Mouse (Mus musculus) hindlimb bud, embryonic 11.5 days (tissue): ENCODE data around the gene Smyd4.
"Not testable (repeated sequence)": the region's sequence is repeated elsewhere in the genome, so short reads cannot be mapped to it uniquely, and the experiment has no call there.

Experiments used
- DNase-seq: peaks from one replicate; pipeline ENCODE4 v3.0.0-alpha.2; 2012; ENCODE audit warnings: low read depth, low spot score; ENCODE audit errors: extremely low spot score

Smyd4 gene

GRCm38 (mm10) chr11:75344716-75345115, 3.5 kb upstream of the Smyd4 start:
- DNase-seq: no peak

- DNase-seq: no peak
These were observed 1.6 kb upstream of the Smyd4 start for GRCm38 (mm10) chr11:75346556-75347187.

- DNase-seq: no peak
These were observed 1.0 kb upstream of the Smyd4 start for GRCm38 (mm10) chr11:75347188-75347585.

- DNase-seq: no peak
These were observed 637 bp upstream of the Smyd4 start for GRCm38 (mm10) chr11:75347596-75347995.

GRCm38 (mm10) chr11:75348890-75349261, 643 bp downstream of the Smyd4 start:
- no peak for DNase-seq

GRCm38 (mm10) chr11:75351225-75351624, 3.0 kb downstream of the Smyd4 start:
- no peak for DNase-seq

GRCm38 (mm10) chr11:75355475-75355874, 7.2 kb downstream of the Smyd4 start:
- DNase-seq: no peak

- DNase-seq: no peak
These were observed 28.9 kb downstream of the Smyd4 start for GRCm38 (mm10) chr11:75377125-75377524.

- DNase-seq: not testable (repeated sequence)
These were observed 30.6 kb downstream of the Smyd4 start for GRCm38 (mm10) chr11:75378786-75379185.

GRCm38 (mm10) chr11:75383529-75383928, 35.3 kb downstream of the Smyd4 start:
- not testable (repeated sequence) for DNase-seq

- DNase-seq: no peak
These were observed 47.4 kb downstream of the Smyd4 start for GRCm38 (mm10) chr11:75395611-75396010.

- no peak for DNase-seq
These were observed 49.2 kb downstream of the Smyd4 start for GRCm38 (mm10) chr11:75397452-75397851.

GRCm38 (mm10) chr11:75399411-75399841, 51.2 kb downstream of the Smyd4 start:
- no peak for DNase-seq

- DNase-seq: no peak
These were observed 51.9 kb downstream of the Smyd4 start for GRCm38 (mm10) chr11:75400099-75400498.

GRCm38 (mm10) chr11:75402271-75402690, 54.0 kb downstream of the Smyd4 start:
- no peak for DNase-seq

- DNase-seq: no peak
These were observed 55.2 kb downstream of the Smyd4 start for GRCm38 (mm10) chr11:75403301-75404052.

GRCm38 (mm10) chr11:75404801-75405200, 56.6 kb downstream of the Smyd4 start:
- no peak for DNase-seq

GRCm38 (mm10) chr11:75406104-75406503, 57.9 kb downstream of the Smyd4 start:
- DNase-seq: no peak

- DNase-seq: no peak
These were observed 58.6 kb downstream of the Smyd4 start for GRCm38 (mm10) chr11:75406865-75407264.

- DNase-seq: no peak
These were observed 61.7 kb downstream of the Smyd4 start for GRCm38 (mm10) chr11:75409679-75410575.

- DNase-seq: no peak
These were observed 62.4 kb downstream of the Smyd4 start for GRCm38 (mm10) chr11:75410591-75410990.
